Mouse (Mus musculus): ENCODE results near the gene Il9r. TPM values are rescaled to one million over a fixed set of nuclear protein-coding genes. Genes with fewer than 3 reads are reported as not detected.

Gene Il9r
- total and polyA plus RNA-seq, 3 experiments, result 20.0 to 52.1 (median 47.5) TPM

GRCm38 (mm10) chr11:32227555-32227954, 27.5 kb upstream of the Il9r start:
- no peaks in the 10 kb centered on the region for H3K79me2 ChIP-seq (replicated peaks; ENCODE audit: control insufficient read depth, extremely low read depth, insufficient read depth, poor library complexity, severe bottlenecking)
- H3K4me3 ChIP-seq (replicated peaks in 1 of 3; ENCODE audit: low read depth in 2 of 3, low read length in 2 of 3, poor library complexity in 1 of 3), result no peak overlapping the region
- peaks cover 34 to 51% of the 10 kb centered on the region in 2 experiments for H3K36me3 ChIP-seq (replicated peaks in 1 of 2; ENCODE audit: control insufficient read depth in 1 of 2, insufficient read depth in 1 of 2, low read length in 1 of 2)
- in situ Hi-C loops (cut with MboI; ENCODE audit: low pct_ligation_motif_present, low pct_unique_long_range_greater_than_20kb, low sequenced_read_pairs) (no loop called here), dilution Hi-C loops (cut with MboI; ENCODE audit: extremely low pct_ligation_motif_present, extremely low pct_unique_long_range_greater_than_20kb, low sequenced_read_pairs) (no loop called here)
- peaks cover 3% of the 10 kb centered on the region for H3K9me3 ChIP-seq (replicated peaks; ENCODE audit: low read length)
- H3K4me1 ChIP-seq (ENCODE audit: control insufficient read depth in 1 of 2, insufficient read depth in 2 of 2), result peaks cover 5 to 55% of the 10 kb centered on the region in 2 experiments
- DNase-seq (ENCODE audit: extremely low read depth), result no peak
- no peak overlapping the region for H3K27ac ChIP-seq (ENCODE audit: insufficient read depth, low read depth)
- peaks cover 17% of the 10 kb centered on the region for H3K27me3 ChIP-seq (replicated peaks)
- peak overlapping the region; percentile 83; the same call in 1 of the 2 replicates for H3K4me2 ChIP-seq (ENCODE audit: insufficient read depth, low read depth, poor library complexity, severe bottlenecking)
- H3K9ac ChIP-seq (ENCODE audit: insufficient read depth, low read depth), result no peak overlapping the region; the same call in 1 of the 2 replicates
- TF ChIP-seq ZKSCAN1 (IDR thresholded peaks at IDR 0.05; ENCODE audit: borderline replicate concordance, low read depth, low read length) (no peak), IRF4 (IDR thresholded peaks at IDR 0.05; ENCODE audit: low read depth, low read length) (no peak), PAX5 (IDR thresholded peaks at IDR 0.05; ENCODE audit: low read length) (no peak), MAX (IDR thresholded peaks at IDR 0.05; ENCODE audit: low read length) (no peak)

DNA sequence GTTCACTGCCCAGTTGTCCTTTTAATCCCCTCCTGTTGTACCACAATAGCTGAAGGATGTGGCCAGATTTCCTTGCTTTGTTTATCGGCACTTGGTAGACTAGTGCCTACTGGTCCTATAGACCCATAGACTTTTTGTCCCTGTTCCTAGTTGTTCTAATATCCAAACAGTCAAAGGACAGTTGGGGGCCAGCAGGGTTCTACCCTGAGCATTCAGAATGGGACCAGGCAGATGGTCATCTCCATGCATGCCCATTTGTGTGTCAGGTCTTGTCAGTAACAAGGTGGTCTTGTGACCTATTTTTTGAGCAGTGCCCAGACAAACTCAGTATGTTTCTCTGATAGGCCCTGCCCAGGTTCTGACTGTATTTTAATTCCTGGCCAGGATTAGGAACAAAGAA, 27.0 kb upstream of the Il9r start:
- Histone ChIP-seq H3K4me3 (replicated peaks in 1 of 3; ENCODE audit: low read depth in 2 of 3, low read length in 2 of 3, poor library complexity in 1 of 3) (peak overlapping the region; percentile 71 to 78 (median 77)), H3K79me2 (replicated peaks; ENCODE audit: control insufficient read depth, extremely low read depth, insufficient read depth, poor library complexity, severe bottlenecking) (no peaks in the 10 kb centered on the region), H3K4me2 (ENCODE audit: insufficient read depth, low read depth, poor library complexity, severe bottlenecking) (peak overlapping the region; percentile 83), H3K9ac (ENCODE audit: insufficient read depth, low read depth) (peak overlapping the region; percentile 83), H3K27ac (ENCODE audit: insufficient read depth, low read depth) (no peak overlapping the region), H3K36me3 (replicated peaks in 1 of 2; ENCODE audit: control insufficient read depth in 1 of 2, insufficient read depth in 1 of 2, low read length in 1 of 2) (peaks cover 30 to 46% of the 10 kb centered on the region in 2 experiments), H3K4me1 (ENCODE audit: control insufficient read depth in 1 of 2, insufficient read depth in 2 of 2) (peaks cover 8 to 58% of the 10 kb centered on the region in 2 experiments), H3K9me3 (replicated peaks; ENCODE audit: low read length) (peaks cover 3% of the 10 kb centered on the region), H3K27me3 (replicated peaks) (peaks cover 19% of the 10 kb centered on the region)
- TF ChIP-seq JUND (conservative IDR thresholded peaks at IDR 0.05; ENCODE audit: low read depth, low read length) (no peak), USF1 (IDR thresholded peaks at IDR 0.05; ENCODE audit: low read depth, low read length) (no peak), BHLHE40 (IDR thresholded peaks at IDR 0.05; ENCODE audit: low read depth, low read length) (no peak), SMC3 (IDR thresholded peaks at IDR 0.05; ENCODE audit: low read depth, low read length) (no peak), MXI1 (IDR thresholded peaks at IDR 0.05; ENCODE audit: low read depth, low read length) (no peak), ZMIZ1 (IDR thresholded peaks at IDR 0.05; ENCODE audit: low read depth, low read length) (0 out of 2 replicates have a peak, but pooled peaks have one; percentile 50)
- DNase-seq (ENCODE audit: extremely low read depth), result no peak
- in situ Hi-C loops (cut with MboI; ENCODE audit: low pct_ligation_motif_present, low pct_unique_long_range_greater_than_20kb, low sequenced_read_pairs), result no loop called here
- dilution Hi-C loops (cut with MboI; ENCODE audit: extremely low pct_ligation_motif_present, extremely low pct_unique_long_range_greater_than_20kb, low sequenced_read_pairs), result no loop called here

GRCm38 (mm10) chr11:32226124-32226871, 26.2 kb upstream of the Il9r start, which contains the start of gene Mpg:
Gene Mpg (plus strand): TSS chr11:32226505.
- dilution Hi-C loops (cut with MboI; ENCODE audit: extremely low pct_ligation_motif_present, extremely low pct_unique_long_range_greater_than_20kb, low sequenced_read_pairs), result no loop called here
- TF ChIP-seq ETS1 (conservative IDR thresholded peaks at IDR 0.05; ENCODE audit: low read depth, low read length) (no peak), CHD1 (IDR thresholded peaks at IDR 0.05; ENCODE audit: low read depth, low read length) (no peak), IRF4 (IDR thresholded peaks at IDR 0.05; ENCODE audit: low read depth, low read length) (peak; percentile 41; the same call in 1 of the 2 replicates), TCF12 (IDR thresholded peaks at IDR 0.05; ENCODE audit: low read depth, low read length) (peak; percentile 95), E2F4 (IDR thresholded peaks at IDR 0.05; ENCODE audit: insufficient replicate concordance, low read depth, low read length) (no peak), MEF2A (IDR thresholded peaks at IDR 0.05; ENCODE audit: borderline replicate concordance, low read depth, low read length) (peak; percentile 56), EP300 (IDR thresholded peaks at IDR 0.05; ENCODE audit: low read length) (no peak), MAFK (IDR thresholded peaks at IDR 0.05; ENCODE audit: insufficient replicate concordance, low read length) (no peak), CHD2 (IDR thresholded peaks at IDR 0.05; ENCODE audit: low read length) (peak; percentile 39; the same call in 1 of the 2 replicates), JUN (IDR thresholded peaks at IDR 0.05; ENCODE audit: insufficient read depth, low read depth, low read length) (no peak), MYC (IDR thresholded peaks at IDR 0.05; ENCODE audit: low read depth, low read length) (no peak), ZKSCAN1 (IDR thresholded peaks at IDR 0.05; ENCODE audit: borderline replicate concordance, low read depth, low read length) (no peak), POLR2AphosphoS2 (IDR thresholded peaks at IDR 0.05; ENCODE audit: low read depth, low read length) (peak; percentile 93), KAT2A (IDR thresholded peaks at IDR 0.05; ENCODE audit: insufficient replicate concordance, low read length) (0 out of 2 replicates have a peak, but pooled peaks have one; percentile 50), USF1 (IDR thresholded peaks at IDR 0.05; ENCODE audit: low read depth, low read length) (no peak), BHLHE40 (IDR thresholded peaks at IDR 0.05; ENCODE audit: low read depth, low read length) (no peak), MAX (IDR thresholded peaks at IDR 0.05; ENCODE audit: low read length) (no peak)

More at GRCm38 (mm10) chr11:32226124-32226871, 26.2 kb upstream of the Il9r start, which contains the start of gene Mpg:
- Histone ChIP-seq H3K27ac (ENCODE audit: insufficient read depth, low read depth) (peak within 1 kb of the TSS; percentile 7; the same call in 1 of the 2 replicates), H3K27me3 (replicated peaks) (peaks cover 19% of the 10 kb centered on the region), H3K9me3 (replicated peaks; ENCODE audit: low read length) (peaks cover 3% of the 10 kb centered on the region), H3K9ac (ENCODE audit: insufficient read depth, low read depth) (peak within 1 kb of the TSS; percentile 83), H3K36me3 (replicated peaks in 1 of 2; ENCODE audit: control insufficient read depth in 1 of 2, insufficient read depth in 1 of 2, low read length in 1 of 2) (peaks cover 22 to 38% of the 10 kb centered on the region in 2 experiments), H3K79me2 (replicated peaks; ENCODE audit: control insufficient read depth, extremely low read depth, insufficient read depth, poor library complexity, severe bottlenecking) (no peaks in the 10 kb centered on the region), H3K4me2 (ENCODE audit: insufficient read depth, low read depth, poor library complexity, severe bottlenecking) (peak within 1 kb of the TSS; percentile 83), H3K4me1 (ENCODE audit: control insufficient read depth in 1 of 2, insufficient read depth in 2 of 2) (peaks cover 8 to 59% of the 10 kb centered on the region in 2 experiments), H3K4me3 (replicated peaks in 1 of 3; ENCODE audit: low read depth in 2 of 3, low read length in 2 of 3, poor library complexity in 1 of 3) (peak within 1 kb of the TSS; percentile 71 to 78 (median 77))
- in situ Hi-C loops (cut with MboI; ENCODE audit: low pct_ligation_motif_present, low pct_unique_long_range_greater_than_20kb, low sequenced_read_pairs), result no loop called here
- DNase-seq (ENCODE audit: extremely low read depth), result peak; percentile 95
